Comparison of ENCODE assay signal across 8 mouse cellular contexts in the genomic region with DNA sequence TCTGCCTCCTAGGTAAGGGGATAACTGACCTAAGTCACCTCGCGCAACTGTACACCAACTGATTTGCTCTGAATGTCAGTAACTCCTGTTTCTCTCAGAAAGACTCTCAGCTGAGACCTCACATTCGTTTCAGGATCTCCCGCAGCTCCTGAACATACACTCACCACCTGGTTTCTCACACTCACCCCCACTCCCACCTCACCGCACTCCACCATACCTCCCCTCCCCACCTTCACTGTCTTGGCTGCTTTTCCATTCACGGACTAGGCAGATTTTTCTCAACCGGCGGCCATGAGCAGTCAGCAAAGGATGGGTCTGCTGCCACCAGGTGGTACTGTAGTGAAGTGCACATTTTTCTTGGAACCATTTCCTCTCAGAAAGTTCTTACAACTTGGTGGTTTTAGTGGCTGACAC. TPM values are rescaled to one million over a fixed set of nuclear protein-coding genes. Genes with fewer than 3 reads are reported as not detected.
DNase-seq lines count a peak whose midpoint lies in the region; ATAC-seq and TF ChIP-seq lines count a peak whose summit lies in the region.

No protein-coding gene starts in this region.

- H3K9me3 ChIP-seq in forebrain, postnatal 0 days (ENCODE audit: low read length): no peaks in the 10 kb centered on the region
- no peaks in the 10 kb centered on the region for H3K9me3 ChIP-seq in lung, embryonic 16.5 days (ENCODE audit: control insufficient read depth, low read length)

- H3K4me2 ChIP-seq in forebrain, postnatal 0 days (ENCODE audit: low read depth): peak overlapping the region; percentile 61
- peak overlapping the region; percentile 72 for H3K4me2 ChIP-seq in lung, embryonic 16.5 days (ENCODE audit: low read depth, low read length)

- no peaks in the 10 kb centered on the region for H3K36me3 ChIP-seq in forebrain, postnatal 0 days (ENCODE audit: insufficient read depth)
- no peaks in the 10 kb centered on the region for H3K36me3 ChIP-seq in lung, embryonic 16.5 days (ENCODE audit: control insufficient read depth, insufficient read depth, low read length)

- peak; percentile 65 for DNase-seq in MEL-GATA-1-ER (ENCODE audit: extremely low read depth, low read depth)
- peak; percentile 81 to 89 for DNase-seq in cerebellum, adult 18-20 months
- DNase-seq in forebrain, postnatal 0 days: peak; percentile 88
- DNase-seq in heart, postnatal 4 days: peak; percentile 86
- peak; percentile 78 for DNase-seq in layer of hippocampus, adult 9-10 months (ENCODE audit: low spot score)
- DNase-seq in ovary, postnatal 10 days (ENCODE audit: low spot score): peak; percentile 58
- peak; percentile 81 to 91 for DNase-seq in thymus, postnatal 10 days (ENCODE audit: low spot score in 2 of 2)

- H3K4me3 ChIP-seq in forebrain, postnatal 0 days (ENCODE audit: low read depth, low read length): peak overlapping the region; percentile 35
- peak overlapping the region; percentile 45 for H3K4me3 ChIP-seq in lung, embryonic 16.5 days (ENCODE audit: low read length)

- 0 out of 2 replicates have a peak overlapping the region, but pooled peaks have one; percentile 18 for H3K9ac ChIP-seq in forebrain, postnatal 0 days
- H3K9ac ChIP-seq in lung, embryonic 16.5 days (ENCODE audit: low read length): peak overlapping the region; percentile 62

- H3K27ac ChIP-seq in forebrain, postnatal 0 days (ENCODE audit: low read depth, low read length): 0 out of 2 replicates have a peak overlapping the region, but pooled peaks have one; percentile 35
- no peak overlapping the region for H3K27ac ChIP-seq in lung, embryonic 16.5 days (ENCODE audit: low read length)

- ATAC-seq in forebrain, postnatal 0 days: peak; percentile 66; the same call in 1 of the 2 replicates
- ATAC-seq in lung, embryonic 16.5 days (ENCODE audit: low read depth): peak; percentile 65

- H3K4me1 ChIP-seq in forebrain, postnatal 0 days (ENCODE audit: insufficient read depth): peaks cover 8% of the 10 kb centered on the region
- H3K4me1 ChIP-seq in lung, embryonic 16.5 days (replicated peaks; ENCODE audit: control insufficient read depth, insufficient read depth, low read length): peaks cover 4% of the 10 kb centered on the region; the same call in 1 of the 2 replicates

- peak; percentile 94 for TF ChIP-seq CTCF in forebrain, postnatal 0 days (IDR thresholded peaks at IDR 0.05; ENCODE audit: low read depth)

- no peaks in the 10 kb centered on the region for H3K27me3 ChIP-seq in forebrain, postnatal 0 days (ENCODE audit: insufficient read depth, low read length)
- H3K27me3 ChIP-seq in lung, embryonic 16.5 days (ENCODE audit: control insufficient read depth, insufficient read depth, low read depth, low read length): no peaks in the 10 kb centered on the region

- WGBS in forebrain, postnatal 0 days: 15% methylated on average over 8 of the region's 8 CpGs
- WGBS in lung, embryonic 16.5 days: 10% methylated on average over 8 of the region's 8 CpGs

RNA-seq across cellular contexts. Expression of a gene that starts 22.6 kb away (rescaled TPM):
- 74.2 and 87.4 TPM in 2 replicates for total RNA-seq in forebrain, postnatal 0 days (2014; rRNA removed)
- polyA plus RNA-seq in forebrain, postnatal 0 days (2015; fragmentation: Nextera tagmentation; extraction: Ambion mirVana): 20.4 and 30.8 TPM in 2 replicates
- total RNA-seq in heart, postnatal 4 days (2021): 10 to 100 TPM; 62.0 to 62.8 TPM
- 14.8 and 14.9 TPM in 2 replicates for polyA plus RNA-seq in lung, embryonic 16.5 days (2015; fragmentation: Nextera tagmentation; extraction: Ambion mirVana)

RNA-seq across cellular contexts. Expression of a gene that starts 55.7 kb away (rescaled TPM):
- 42.9 and 52.0 TPM in 2 replicates for total RNA-seq in forebrain, postnatal 0 days (2014; rRNA removed)
- 1.7 and 3.0 TPM in 2 replicates for polyA plus RNA-seq in forebrain, postnatal 0 days (2015; fragmentation: Nextera tagmentation; extraction: Ambion mirVana)
- 10 to 100 TPM; 61.0 to 62.2 TPM for total RNA-seq in heart, postnatal 4 days (2021)
- 4.3 and 4.7 TPM in 2 replicates for polyA plus RNA-seq in lung, embryonic 16.5 days (2015; fragmentation: Nextera tagmentation; extraction: Ambion mirVana)
